Mouse (Mus musculus) kidney, adult 2 months (tissue): Measurements from ENCODE around the gene Sec16a.

Source experiments
- CTCF ChIP-seq: fragments of 200-500 bp; conservative IDR thresholded peaks from 2 replicates; pipeline ENCODE4 v1.5.1; 2011; ENCODE audit warnings: low read depth, mild to moderate bottlenecking, control low read depth, low read length, moderate library complexity, mixed read lengths; ENCODE audit not compliant: insufficient read depth, insufficient read length
- POLR2A ChIP-seq: fragments of 200-500 bp; IDR thresholded peaks from one replicate; pipeline ENCODE4 v1.6.1; 2011; ENCODE audit warnings: low read depth, low read length, control low read depth

- TF ChIP-seq POLR2A (no peak), CTCF (no peak)
Measured at GRCm38 (mm10) chr2:26391617-26392016, 53.4 kb downstream of the Sec16a start.
